Mouse (Mus musculus) CH12F3 (cell line): ENCODE measurements at regions not wholly inside any gene's neighbourhood (a gene's known extent, or its start where the extent isn't known, plus 50 kb on each side); places are given as distances from the start of the nearest gene placed in this dataset.

Source experiments
- in situ Hi-C: fragments of 300-500 bp; cut with MboI; formaldehyde crosslinking; loops from 2 replicates; pipeline ENCODE4 v1.14.3; 2020; ENCODE audit warnings: low sequenced_read_pairs

DNA sequence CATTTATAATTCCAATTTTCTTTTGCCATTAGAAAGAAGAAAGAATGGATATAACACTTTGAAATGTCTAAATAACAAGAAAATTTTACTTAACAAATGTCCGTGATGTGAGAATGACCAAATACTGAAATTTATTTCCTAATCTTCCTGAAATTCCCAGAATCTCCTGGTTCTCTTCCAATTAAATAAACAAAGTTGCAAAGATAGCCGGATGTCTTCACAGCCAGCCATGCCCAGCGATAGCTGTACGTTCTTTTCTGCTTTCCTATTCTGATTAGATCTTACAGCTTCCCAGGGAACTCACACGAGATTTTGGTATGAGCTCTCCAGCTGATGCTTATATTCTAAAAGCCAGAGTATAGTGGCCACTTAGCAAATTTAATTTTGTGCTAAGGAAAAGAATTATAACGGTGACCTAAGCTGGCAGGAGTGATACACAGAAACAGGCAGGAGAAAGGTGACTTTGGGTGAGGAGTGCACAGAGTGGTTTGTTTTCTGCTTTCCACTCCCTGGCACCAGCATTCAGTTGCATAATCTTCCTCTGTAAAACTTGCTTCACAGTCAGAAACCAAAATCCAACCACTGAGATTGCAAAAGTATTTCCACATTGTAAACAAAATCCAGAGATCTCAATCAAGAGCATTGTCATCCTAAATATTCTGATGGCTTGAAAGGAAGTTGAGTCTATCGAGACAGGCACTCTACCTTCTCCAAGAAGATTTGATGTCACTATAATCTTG lies 74.7 kb upstream of the Foxq1 start:
- in situ Hi-C loops, result no loop called here

DNA sequence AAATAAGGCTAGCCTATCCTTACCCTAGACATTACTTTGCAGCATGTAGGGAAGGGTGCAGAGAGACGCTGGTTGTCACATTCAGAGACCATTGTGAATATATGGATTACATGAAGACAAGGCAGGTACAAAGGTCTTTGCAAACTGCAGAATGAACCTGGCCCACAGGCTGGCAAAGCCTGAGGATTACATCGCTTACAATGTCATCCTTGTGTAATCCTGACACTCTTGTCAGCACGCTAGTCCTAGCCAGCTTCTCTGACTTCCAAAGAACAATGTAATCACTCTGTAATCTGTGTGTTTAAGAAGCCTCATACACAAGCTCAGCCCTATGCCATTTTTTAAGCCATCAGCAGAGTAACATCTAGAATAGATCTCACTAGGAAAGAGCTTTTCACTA lies 69.6 kb upstream of the Foxq1 start:
- in situ Hi-C loops, result no loop called here

DNA sequence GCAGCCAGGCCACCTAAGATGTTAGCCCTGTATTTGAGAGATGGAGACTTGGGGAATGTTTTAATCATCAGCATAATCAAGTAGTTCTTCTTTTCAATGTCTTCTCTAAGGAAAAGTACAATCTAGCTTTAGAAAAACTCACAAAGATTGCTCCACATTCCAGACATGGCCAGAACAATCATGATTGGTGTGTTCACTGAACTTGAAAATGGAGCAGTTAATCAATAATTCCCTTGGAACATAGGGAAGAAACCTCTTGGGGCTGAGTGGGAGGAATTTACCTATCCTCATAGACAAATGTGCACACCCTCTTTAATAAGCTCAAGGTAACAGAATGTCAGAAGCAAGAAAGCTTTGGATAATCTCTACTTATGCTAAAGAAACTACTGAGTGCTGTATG lies 67.7 kb upstream of the Foxq1 start:
- in situ Hi-C loops, result no loop called here

DNA sequence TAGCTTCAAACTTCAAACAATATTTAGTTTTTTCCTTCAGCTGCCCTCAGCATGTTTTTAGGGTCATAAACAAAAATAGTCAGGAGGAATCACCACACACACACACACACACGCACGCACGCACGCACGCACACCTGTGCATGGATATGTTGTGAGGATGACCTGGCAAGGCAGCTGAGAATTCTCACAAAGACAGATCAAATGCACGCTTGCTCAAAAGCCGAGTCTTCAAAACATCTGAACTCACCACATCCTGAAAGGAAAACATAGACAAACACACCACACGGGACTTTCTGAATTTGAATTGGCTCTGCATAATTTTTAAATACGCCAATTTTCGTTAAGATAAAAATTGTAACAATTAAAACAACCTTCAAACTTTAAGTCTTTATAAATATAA lies 52.7 kb upstream of the Foxq1 start:
- in situ Hi-C loops, result no loop called here

DNA sequence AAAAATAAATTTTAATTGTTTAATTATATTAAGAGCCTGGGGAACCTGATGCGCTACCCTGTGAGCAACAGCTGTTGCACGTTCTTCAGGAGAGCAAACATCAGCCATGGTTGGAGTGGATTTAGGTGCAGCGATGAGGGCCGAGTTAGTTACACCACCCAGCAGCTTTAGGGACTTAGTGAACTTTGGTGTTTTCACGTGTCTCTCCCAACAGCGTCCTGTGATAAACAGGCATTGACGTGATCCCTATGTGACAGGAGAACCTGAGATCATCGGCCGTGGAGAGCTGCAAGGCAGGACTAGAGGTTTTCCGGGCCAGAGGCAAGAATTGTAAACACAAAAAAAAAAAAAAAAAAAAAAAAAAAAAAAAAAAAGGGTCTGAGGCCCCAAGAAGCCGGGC lies 52.1 kb upstream of the Foxq1 start:
- in situ Hi-C loops, result no loop called here

DNA sequence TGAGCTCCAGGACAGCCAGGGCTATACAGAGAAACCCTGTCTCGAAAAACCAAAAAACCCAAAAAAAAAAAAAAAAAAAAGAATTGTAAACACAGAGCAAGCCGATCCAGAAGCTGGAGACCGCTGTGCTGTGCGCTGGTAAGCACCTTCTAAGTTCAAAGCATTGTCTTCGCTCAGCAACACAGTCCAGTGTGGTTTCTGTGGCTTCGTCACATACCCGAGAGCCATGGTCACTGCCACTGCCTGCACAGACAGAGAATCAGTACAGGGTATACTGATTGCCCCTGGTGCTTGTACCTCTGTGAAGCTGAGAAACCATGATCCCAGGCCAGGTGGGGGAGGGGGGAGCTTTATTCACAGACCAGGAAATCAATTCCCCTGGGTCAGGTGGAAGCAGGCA lies 51.6 kb upstream of the Foxq1 start:
- in situ Hi-C loops, result no loop called here

DNA sequence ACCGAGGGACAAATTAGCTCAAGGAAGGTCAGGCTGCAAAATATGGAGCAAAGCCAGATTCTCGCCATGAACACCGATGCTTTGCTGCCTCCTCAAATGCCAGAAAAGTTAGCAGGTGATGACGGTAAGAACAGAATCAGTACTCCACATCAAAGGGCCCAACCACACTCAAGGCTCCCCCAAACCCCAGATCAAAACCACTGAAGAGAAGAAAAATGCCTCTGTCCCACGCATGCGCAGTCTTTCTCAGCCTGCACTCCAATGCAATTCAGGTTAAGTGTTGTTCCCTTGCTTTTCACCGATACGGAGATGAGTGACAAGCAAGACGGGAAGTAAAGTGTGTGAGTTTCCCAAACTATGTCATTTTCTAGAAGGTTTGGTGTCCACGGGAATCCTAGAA lies 50.5 kb upstream of the Foxq1 start:
- in situ Hi-C loops, result no loop called here
